Mouse (Mus musculus): ENCODE data around the gene Gm13289. TPM values are rescaled to one million over a fixed set of nuclear protein-coding genes. Genes with fewer than 3 reads are reported as not detected.
"Not testable (repeated sequence)": the region's sequence is repeated elsewhere in the genome, so short reads cannot be mapped to it uniquely, and the experiment has no call there.

The Gm13289 gene
- polyA plus RNA-seq, 3 experiments from 2014 or later = not detected

GRCm38 (mm10) chr4:88785409-88785808 is 8.7 kb downstream of the Gm13289 start, which contains the start of gene Gm13276:
Gm13276 (plus strand) TSS chr4:88785709.
- not testable (repeated sequence) for ATAC-seq

DNA sequence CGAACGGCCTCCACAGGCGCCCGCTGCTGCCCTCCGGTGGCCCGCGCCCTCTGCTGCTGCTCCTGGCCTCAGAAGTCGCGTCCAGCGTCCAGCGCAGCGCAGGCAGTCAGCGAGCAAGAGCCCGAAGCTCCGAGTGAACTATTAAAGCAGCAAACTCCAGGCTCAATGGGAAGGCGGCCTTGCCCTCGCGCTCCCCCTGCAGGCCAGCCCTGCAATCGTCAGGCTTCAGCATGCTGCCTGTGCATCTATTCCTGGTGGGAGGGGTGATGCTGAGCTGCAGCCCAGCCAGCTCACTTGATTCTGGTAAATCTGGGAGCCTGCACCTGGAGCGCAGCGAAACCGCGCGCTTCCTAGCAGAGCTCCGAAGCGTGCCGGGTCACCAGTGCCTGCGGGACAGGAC is 11.7 kb downstream of the Gm13289 start, which contains the start of gene Gm13277:
Gene Gm13277, plus strand, starts transcription at position 231 of the 400 bp plus-strand sequence.
- ATAC-seq = not testable (repeated sequence)

DNA sequence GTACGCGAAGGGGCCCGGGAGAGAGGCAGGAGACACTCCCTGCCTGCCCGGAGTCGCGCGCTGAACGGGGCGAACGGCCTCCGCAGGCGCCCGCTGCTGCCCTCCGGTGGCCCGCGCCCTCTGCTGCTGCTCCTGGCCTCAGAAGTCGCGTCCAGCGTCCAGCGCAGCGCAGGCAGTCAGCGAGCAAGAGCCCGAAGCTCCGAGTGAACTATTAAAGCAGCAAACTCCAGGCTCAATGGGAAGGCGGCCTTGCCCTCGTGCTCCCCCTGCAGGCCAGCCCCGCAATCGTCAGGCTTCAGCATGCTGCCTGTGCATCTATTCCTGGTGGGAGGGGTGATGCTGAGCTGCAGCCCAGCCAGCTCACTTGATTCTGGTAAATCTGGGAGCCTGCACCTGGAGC is 14.5 kb downstream of the Gm13289 start, which contains the start of gene Gm13278:
Gene Gm13278, plus strand, starts transcription at position 301 of the 400 bp plus-strand sequence.
- ATAC-seq = not testable (repeated sequence)

DNA sequence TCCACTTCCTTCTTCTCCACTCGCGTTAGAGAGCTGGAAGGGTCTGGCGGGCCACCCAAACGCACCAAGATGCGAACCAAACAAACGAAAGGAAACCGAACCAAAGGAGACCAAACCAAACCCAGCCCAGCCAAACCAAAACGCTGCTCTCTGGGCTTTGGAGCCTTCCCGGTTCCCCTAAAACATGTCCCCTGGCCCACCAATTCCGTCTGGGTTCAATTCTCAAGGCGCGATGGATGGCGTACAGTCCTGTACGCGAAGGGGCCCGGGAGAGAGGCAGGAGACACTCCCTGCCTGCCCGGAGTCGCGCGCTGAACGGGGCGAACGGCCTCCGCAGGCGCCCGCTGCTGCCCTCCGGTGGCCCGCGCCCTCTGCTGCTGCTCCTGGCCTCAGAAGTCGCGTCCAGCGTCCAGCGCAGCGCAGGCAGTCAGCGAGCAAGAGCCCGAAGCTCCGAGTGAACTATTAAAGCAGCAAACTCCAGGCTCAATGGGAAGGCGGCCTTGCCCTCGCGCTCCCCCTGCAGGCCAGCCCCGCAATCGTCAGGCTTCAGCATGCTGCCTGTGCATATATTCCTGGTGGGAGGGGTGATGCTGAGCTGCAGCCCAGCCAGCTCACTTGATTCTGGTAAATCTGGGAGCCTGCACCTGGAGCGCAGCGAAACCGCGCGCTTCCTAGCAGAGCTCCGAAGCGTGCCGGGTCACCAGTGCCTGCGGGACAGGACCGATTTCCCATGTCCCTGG is 17.4 kb downstream of the Gm13289 start, which contains the start of gene Gm13275:
Gene Gm13275, plus strand, starts transcription at position 552 of the 740 bp plus-strand sequence.
- ATAC-seq = not testable (repeated sequence)

- ATAC-seq = not testable (repeated sequence)
These were observed 20.4 kb downstream of the Gm13289 start, which contains the start of gene Gm13279 for GRCm38 (mm10) chr4:88797097-88797496. Gm13279 (plus strand) TSS chr4:88797397.

DNA sequence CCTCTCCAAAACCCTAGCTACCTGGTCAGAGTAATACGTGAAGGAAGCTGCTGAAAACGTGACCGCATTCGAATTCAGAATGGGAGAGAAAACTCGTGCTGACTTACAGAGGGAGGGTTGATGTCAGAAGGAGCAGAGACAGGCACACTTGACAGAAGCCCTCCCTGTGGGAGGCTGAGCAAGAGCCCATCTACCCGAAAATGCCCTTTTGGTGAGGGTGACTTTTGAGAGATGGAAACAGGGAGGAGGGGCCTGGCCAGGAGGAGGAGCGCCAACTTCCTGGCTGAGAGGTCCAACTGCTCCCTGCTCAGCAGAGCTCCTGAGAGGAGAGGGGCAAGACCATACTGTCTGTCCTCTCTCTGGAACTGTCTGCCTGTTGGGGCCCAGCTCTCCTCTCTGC is 22.6 kb downstream of the Gm13289 start, which contains the start of gene Gm13285:
Gene Gm13285, plus strand, starts transcription at position 301 of the 400 bp plus-strand sequence.
- not testable (repeated sequence) for ATAC-seq

DNA sequence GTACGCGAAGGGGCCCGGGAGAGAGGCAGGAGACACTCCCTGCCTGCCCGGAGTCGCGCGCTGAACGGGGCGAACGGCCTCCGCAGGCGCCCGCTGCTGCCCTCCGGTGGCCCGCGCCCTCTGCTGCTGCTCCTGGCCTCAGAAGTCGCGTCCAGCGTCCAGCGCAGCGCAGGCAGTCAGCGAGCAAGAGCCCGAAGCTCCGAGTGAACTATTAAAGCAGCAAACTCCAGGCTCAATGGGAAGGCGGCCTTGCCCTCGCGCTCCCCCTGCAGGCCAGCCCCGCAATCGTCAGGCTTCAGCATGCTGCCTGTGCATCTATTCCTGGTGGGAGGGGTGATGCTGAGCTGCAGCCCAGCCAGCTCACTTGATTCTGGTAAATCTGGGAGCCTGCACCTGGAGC is 26.2 kb downstream of the Gm13289 start, which contains the start of gene Gm13287:
Gene Gm13287, plus strand, starts transcription at position 301 of the 400 bp plus-strand sequence.
- ATAC-seq = not testable (repeated sequence)

- ATAC-seq = not testable (repeated sequence)
These were observed 28.5 kb downstream of the Gm13289 start, which contains the start of gene Gm13288 for GRCm38 (mm10) chr4:88805231-88805630. Gm13288 (plus strand) TSS chr4:88805531.

GRCm38 (mm10) chr4:88805761-88806160 is 29.0 kb downstream of the Gm13289 start:
- ATAC-seq = not testable (repeated sequence)

- no peak for ATAC-seq
These were observed 39.2 kb downstream of the Gm13289 start, which contains the start of gene Ifna7 for GRCm38 (mm10) chr4:88815928-88816327. Ifna7 (plus strand) TSS chr4:88816228.

- ATAC-seq = no peak
These were observed 42.9 kb downstream of the Gm13289 start, which contains the start of gene Ifna11 for GRCm38 (mm10) chr4:88819659-88820058. Ifna11 (plus strand) TSS chr4:88819959.

DNA sequence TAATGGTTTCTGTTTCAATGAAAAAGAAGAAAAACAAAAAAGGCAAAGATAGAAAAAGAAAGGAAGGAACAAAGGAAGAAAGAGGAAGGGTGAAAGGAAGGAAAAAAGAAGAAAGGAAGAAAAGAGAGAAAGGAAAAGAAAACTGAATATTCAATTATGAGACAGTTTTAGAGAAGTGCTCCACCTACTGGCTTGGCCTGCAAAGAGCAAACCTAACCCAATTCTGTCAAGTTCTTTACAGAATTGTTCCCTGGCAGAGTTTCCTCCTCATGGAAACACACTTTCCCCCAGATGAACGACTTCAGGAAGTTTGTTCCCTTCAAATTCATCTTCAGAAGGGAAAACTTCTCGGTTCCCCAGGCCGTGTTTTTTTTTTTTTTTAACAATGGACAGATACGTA is 46.3 kb downstream of the Gm13289 start:
- ATAC-seq = peak; percentile 49

Other genes with a start within 250 kb of the Gm13289 start
- not detected for gene Ifna15, start 218.7 kb upstream of the Gm13289 start, polyA plus RNA-seq (2017; shearing (Covaris generic))
- gene Ifna14, start 205.1 kb upstream of the Gm13289 start, polyA plus RNA-seq (2017; shearing (Covaris generic)) = not detected
- gene Ifna9, start 184.5 kb upstream of the Gm13289 start, polyA plus RNA-seq (2017; shearing (Covaris generic)) = not detected
- gene Ifna12, start 173.5 kb upstream of the Gm13289 start, polyA plus RNA-seq (2017; shearing (Covaris generic)) = not detected
- not detected for gene C87499, start 142.5 kb upstream of the Gm13289 start, polyA plus RNA-seq (2017; shearing (Covaris generic))
- gene Ifna13, start 132.5 kb upstream of the Gm13289 start, polyA plus RNA-seq (2017; shearing (Covaris generic)) = not detected
- gene Ifna16, start 100.0 kb upstream of the Gm13289 start, polyA plus RNA-seq (2017; shearing (Covaris generic)) = not detected
- gene Ifna2, start 93.0 kb upstream of the Gm13289 start, polyA plus RNA-seq (2017; shearing (Covaris generic)) = not detected
- gene Ifnab, start 85.6 kb upstream of the Gm13289 start, polyA plus RNA-seq (2017; shearing (Covaris generic)) = not detected
- gene Gm26566, start 55.1 kb upstream of the Gm13289 start, polyA plus RNA-seq (2017; shearing (Covaris generic)) = not detected
- gene Klhl9, start 54.5 kb upstream of the Gm13289 start, polyA plus RNA-seq (2017; shearing (Covaris generic)) = 10 to 100 TPM; 34.2 to 37.3 (median 35.5) TPM
- gene Gm13271, start 22.1 kb upstream of the Gm13289 start, polyA plus RNA-seq (2017; shearing (Covaris generic)) = not detected
- gene Gm13283, start 16.8 kb upstream of the Gm13289 start, polyA plus RNA-seq (2017; shearing (Covaris generic)) = not detected
- gene Gm13290, start 3.1 kb upstream of the Gm13289 start, polyA plus RNA-seq (2017; shearing (Covaris generic)) = not detected
- not detected for gene Gm13272, start 2.9 kb downstream of the Gm13289 start, polyA plus RNA-seq (2017; shearing (Covaris generic))
- under 1 TPM in 1 of 3 experiments, not detected in 2; 0.58 TPM for gene Ifnz, start 5.2 kb downstream of the Gm13289 start, polyA plus RNA-seq (2017; shearing (Covaris generic))
- gene Gm13276, start 8.8 kb downstream of the Gm13289 start, polyA plus RNA-seq (2017; shearing (Covaris generic)) = not detected
- gene Gm13277, start 11.7 kb downstream of the Gm13289 start, polyA plus RNA-seq (2017; shearing (Covaris generic)) = not detected
- gene Gm13278, start 14.6 kb downstream of the Gm13289 start, polyA plus RNA-seq (2017; shearing (Covaris generic)) = not detected
- gene Gm13275, start 17.6 kb downstream of the Gm13289 start, polyA plus RNA-seq (2017; shearing (Covaris generic)) = not detected
- not detected for gene Gm13279, start 20.5 kb downstream of the Gm13289 start, polyA plus RNA-seq (2017; shearing (Covaris generic))
- gene Gm13285, start 22.7 kb downstream of the Gm13289 start, polyA plus RNA-seq (2017; shearing (Covaris generic)) = 1 to 10 TPM in 1 of 3 experiments, under 1 TPM in 1, not detected in 1; 0.39 to 1.6 TPM
- not detected for gene Gm13287, start 26.3 kb downstream of the Gm13289 start, polyA plus RNA-seq (2017; shearing (Covaris generic))
- gene Gm13288, start 28.6 kb downstream of the Gm13289 start, polyA plus RNA-seq (2017; shearing (Covaris generic)) = not detected
- gene Ifna7, start 39.3 kb downstream of the Gm13289 start, polyA plus RNA-seq (2017; shearing (Covaris generic)) = not detected
- not detected for gene Ifna11, start 43.0 kb downstream of the Gm13289 start, polyA plus RNA-seq (2017; shearing (Covaris generic))
- not detected for gene Ifna6, start 50.5 kb downstream of the Gm13289 start, polyA plus RNA-seq (2017; shearing (Covaris generic))
- not detected for gene Ifna5, start 58.6 kb downstream of the Gm13289 start, polyA plus RNA-seq (2017; shearing (Covaris generic))
- gene Ifna4, start 64.9 kb downstream of the Gm13289 start, polyA plus RNA-seq (2017; shearing (Covaris generic)) = under 1 TPM in 1 of 3 experiments, not detected in 2; 0.63 TPM
- gene Ifna1, start 73.2 kb downstream of the Gm13289 start, polyA plus RNA-seq (2017; shearing (Covaris generic)) = not detected
- gene Ifne, start 103.3 kb downstream of the Gm13289 start, polyA plus RNA-seq (2017; shearing (Covaris generic)) = not detected